In the genomic region with DNA sequence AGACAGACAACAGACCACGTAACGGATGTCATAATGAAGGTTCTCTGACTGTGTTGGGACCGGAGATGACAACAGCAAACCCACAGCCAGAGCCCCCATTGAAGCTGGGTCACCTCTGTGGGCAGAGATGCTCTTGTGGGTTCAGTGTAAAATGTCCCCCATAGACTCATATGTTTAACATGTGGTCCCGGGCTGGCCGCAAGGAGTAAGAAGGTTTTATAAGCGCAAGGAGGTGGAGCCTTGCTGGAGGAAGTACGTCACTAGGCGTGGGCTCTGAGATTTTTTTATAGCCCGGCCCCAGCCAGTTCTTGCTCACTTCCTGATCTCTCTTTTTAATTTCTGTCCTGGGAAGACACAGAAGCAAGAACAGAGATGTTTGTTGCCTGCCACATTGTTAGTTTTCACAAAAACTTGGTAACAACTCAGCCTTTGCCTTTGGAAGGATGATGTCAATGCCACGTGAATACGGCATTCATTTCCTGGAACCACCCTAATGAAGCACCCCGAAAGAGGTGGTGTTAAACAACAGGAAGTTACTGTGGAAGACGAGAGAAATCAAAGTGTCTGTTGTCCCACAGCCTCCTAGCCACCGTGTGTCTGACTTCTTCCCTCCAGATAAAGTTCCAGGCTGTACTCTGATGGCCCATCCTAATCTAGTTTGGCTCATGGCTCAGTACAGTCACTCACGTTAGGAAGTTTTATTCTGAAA, we compare ENCODE assay signal across 15 mouse cellular contexts.
A peak's percentile ranks its signal among the peaks of the same experiment; 100 is the strongest.
DNase-seq lines count a peak whose midpoint lies in the region; ATAC-seq and TF ChIP-seq lines count a peak whose summit lies in the region.
"Had no signal": no experiment of that assay in that cellular context is flagged by ENCODE, and none has a peak within 500 bp of the region (broad histone marks: within the 10 kb centered on the region; RNA-seq: fewer than 3 reads in every experiment).

No protein-coding gene starts in this region.

- no peak for TF ChIP-seq CTCF in forebrain, postnatal 0 days (IDR thresholded peaks at IDR 0.05; ENCODE audit: low read depth)

- no peak overlapping the region for H3K4me2 ChIP-seq in forebrain, postnatal 0 days (ENCODE audit: low read depth)
- no peak overlapping the region for H3K4me2 ChIP-seq in forebrain, embryonic 16.5 days (ENCODE audit: low read length)
- H3K4me2 ChIP-seq in hindbrain, embryonic 15.5 days, result no peak overlapping the region
- peak overlapping the region; percentile 21 for H3K4me2 ChIP-seq in midbrain, embryonic 16.5 days (ENCODE audit: low read length)
- H3K4me2 ChIP-seq: intestine, embryonic 15.5 days had no signal

- H3K4me3 ChIP-seq in forebrain, postnatal 0 days (ENCODE audit: low read depth, low read length), result no peak overlapping the region
- no peak overlapping the region for H3K4me3 ChIP-seq in forebrain, embryonic 16.5 days (replicated peaks; ENCODE audit: low read length)
- H3K4me3 ChIP-seq in hindbrain, embryonic 15.5 days, result no peak overlapping the region
- no peak overlapping the region for H3K4me3 ChIP-seq in midbrain, embryonic 16.5 days (ENCODE audit: low read depth, low read length)
- H3K4me3 ChIP-seq: gastrocnemius, adult 2 months; intestine, embryonic 15.5 days had no signal

- 80% methylated on average over 15 of the region's 15 CpGs for WGBS in forebrain, postnatal 0 days
- WGBS in forebrain, embryonic 16.5 days, result 76% methylated on average over 15 of the region's 15 CpGs
- WGBS in hindbrain, embryonic 15.5 days, result 79% methylated on average over 15 of the region's 15 CpGs
- 74% methylated on average over 15 of the region's 15 CpGs for WGBS in midbrain, embryonic 16.5 days

- H3K4me1 ChIP-seq in forebrain, postnatal 0 days (ENCODE audit: insufficient read depth), result 0 out of 2 replicates have a peak, but pooled peaks cover 9% of the 10 kb centered on the region
- peaks cover 5% of the 10 kb centered on the region; the same call in 1 of the 2 replicates for H3K4me1 ChIP-seq in forebrain, embryonic 16.5 days (replicated peaks; ENCODE audit: control insufficient read depth, insufficient read depth, low read length)
- peaks cover 12% of the 10 kb centered on the region for H3K4me1 ChIP-seq in hindbrain, embryonic 15.5 days (replicated peaks)
- H3K4me1 ChIP-seq in midbrain, embryonic 16.5 days (ENCODE audit: control insufficient read depth, insufficient read depth, low read length), result peaks cover 13% of the 10 kb centered on the region
- H3K4me1 ChIP-seq: intestine, embryonic 15.5 days had no signal

- no peak for DNase-seq in forebrain, postnatal 0 days
- peak; percentile 59 for DNase-seq in CD4-positive, CD25-positive, alpha-beta regulatory T cell, adult 2 months (ENCODE audit: low read depth, low spot score)
- DNase-seq in heart, postnatal 4 days, result no peak
- DNase-seq in urinary bladder, postnatal 10 days (ENCODE audit: low spot score), result no peak
- DNase-seq in B cell, adult 2 months, result no peak
- DNase-seq: cerebellum, adult 11-12 months; gastrocnemius, adult 2 months; heart, adult 18-20 months; kidney, postnatal 14 days; lung, postnatal 4 days; right cerebral cortex, postnatal 14 days had no signal

- H3K9ac ChIP-seq in forebrain, postnatal 0 days, result no peak overlapping the region
- no peak overlapping the region for H3K9ac ChIP-seq in forebrain, embryonic 16.5 days (replicated peaks; ENCODE audit: low read depth, low read length)
- H3K9ac ChIP-seq in hindbrain, embryonic 15.5 days, result no peak overlapping the region
- H3K9ac ChIP-seq in midbrain, embryonic 16.5 days (ENCODE audit: low read depth, low read length), result peak overlapping the region; percentile 17
- H3K9ac ChIP-seq: intestine, embryonic 15.5 days had no signal

- H3K9me3 ChIP-seq in forebrain, postnatal 0 days (ENCODE audit: low read length), result no peaks in the 10 kb centered on the region
- no peaks in the 10 kb centered on the region for H3K9me3 ChIP-seq in forebrain, embryonic 16.5 days (ENCODE audit: control insufficient read depth, low read length)
- H3K9me3 ChIP-seq in hindbrain, embryonic 15.5 days, result no peaks in the 10 kb centered on the region
- no peaks in the 10 kb centered on the region for H3K9me3 ChIP-seq in midbrain, embryonic 16.5 days (replicated peaks; ENCODE audit: control insufficient read depth, low read length, poor library complexity, severe bottlenecking)
- H3K9me3 ChIP-seq: intestine, embryonic 15.5 days had no signal

- H3K36me3 ChIP-seq in forebrain, postnatal 0 days (ENCODE audit: insufficient read depth), result no peaks in the 10 kb centered on the region
- H3K36me3 ChIP-seq in forebrain, embryonic 16.5 days (ENCODE audit: control insufficient read depth, insufficient read depth), result no peaks in the 10 kb centered on the region
- no peaks in the 10 kb centered on the region for H3K36me3 ChIP-seq in hindbrain, embryonic 15.5 days
- no peaks in the 10 kb centered on the region for H3K36me3 ChIP-seq in midbrain, embryonic 16.5 days (ENCODE audit: control insufficient read depth, insufficient read depth, low read length)
- H3K36me3 ChIP-seq: intestine, embryonic 15.5 days had no signal

- H3K27ac ChIP-seq in forebrain, postnatal 0 days (ENCODE audit: low read depth, low read length), result peak overlapping the region; percentile 35; the same call in 1 of the 2 replicates
- no peak overlapping the region for H3K27ac ChIP-seq in forebrain, embryonic 16.5 days (ENCODE audit: low read length)
- peak overlapping the region; percentile 14; the same call in 1 of the 2 replicates for H3K27ac ChIP-seq in hindbrain, embryonic 15.5 days (replicated peaks)
- peak overlapping the region; percentile 84 for H3K27ac ChIP-seq in midbrain, embryonic 16.5 days (ENCODE audit: low read length)
- H3K27ac ChIP-seq: gastrocnemius, adult 2 months; intestine, embryonic 15.5 days had no signal

- H3K27me3 ChIP-seq in forebrain, postnatal 0 days (ENCODE audit: insufficient read depth, low read length), result no peaks in the 10 kb centered on the region
- no peaks in the 10 kb centered on the region for H3K27me3 ChIP-seq in forebrain, embryonic 16.5 days (replicated peaks; ENCODE audit: control insufficient read depth, insufficient read depth, low read length)
- no peaks in the 10 kb centered on the region for H3K27me3 ChIP-seq in hindbrain, embryonic 15.5 days
- no peaks in the 10 kb centered on the region; the same call in none of the 2 replicates for H3K27me3 ChIP-seq in midbrain, embryonic 16.5 days (ENCODE audit: control insufficient read depth, insufficient read depth, low read depth, low read length)
- H3K27me3 ChIP-seq: intestine, embryonic 15.5 days had no signal

- ATAC-seq in forebrain, postnatal 0 days, result no peak
- ATAC-seq in forebrain, embryonic 16.5 days, result no peak
- no peak for ATAC-seq in hindbrain, embryonic 15.5 days (ENCODE audit: low FRiP score, low read depth)
- peak; percentile 25; the same call in 1 of the 2 replicates for ATAC-seq in midbrain, embryonic 16.5 days
- ATAC-seq: intestine, embryonic 15.5 days had no signal
